Mouse (Mus musculus) hindbrain, embryonic 14.5 days (tissue): ENCODE measurements around the gene Smurf2. TPM values are rescaled to one million over a fixed set of nuclear protein-coding genes. Genes with fewer than 3 reads are reported as not detected.

Experiments used
- ATAC-seq: fragments of 200-750 bp; cut with Nextera tagmentation; 2 replicates; pipeline ENCODE4 v1.8.0; 2017; ENCODE audit warnings: moderate number of reproducible peaks, mild to moderate bottlenecking, moderate TSS enrichment, moderate library complexity; ENCODE audit not compliant: low FRiP score
- DNase-seq: peaks from one replicate; pipeline ENCODE4 v3.0.0-alpha.2; 2015; ENCODE audit warnings: low spot score
- H3K27ac ChIP-seq: fragments of 300-500 bp; sonication (generic); 2 replicates; pipeline ENCODE4 v1.5.1; 2014; ENCODE audit warnings: mild to moderate bottlenecking, moderate library complexity
- H3K27me3 ChIP-seq: fragments of 300-500 bp; sonication (generic); 2 replicates; pipeline ENCODE4 v1.6.1; 2014; ENCODE audit warnings: mild to moderate bottlenecking, low read length, mixed read lengths; ENCODE audit not compliant: control insufficient read depth, insufficient read depth
- H3K36me3 ChIP-seq: fragments of 300-500 bp; sonication (generic); replicated peaks from 2 replicates; pipeline ENCODE4 v1.6.1; 2014; ENCODE audit not compliant: control insufficient read depth, insufficient read depth
- H3K4me1 ChIP-seq: fragments of 300-500 bp; sonication (generic); replicated peaks from 2 replicates; pipeline ENCODE4 v1.6.1; 2014; ENCODE audit warnings: antibody characterized with exemption, low read length, mixed read lengths; ENCODE audit not compliant: control insufficient read depth, insufficient read depth
- H3K4me2 ChIP-seq: fragments of 300-500 bp; sonication (generic); replicated peaks from 2 replicates; pipeline ENCODE4 v1.6.1; 2014; ENCODE audit warnings: mild to moderate bottlenecking, moderate library complexity
- H3K4me3 ChIP-seq: fragments of 300-500 bp; sonication (generic); replicated peaks from 2 replicates; pipeline ENCODE4 v1.5.1; 2014; ENCODE audit warnings: mild to moderate bottlenecking, low read length
- H3K9ac ChIP-seq: fragments of 300-500 bp; sonication (generic); 2 replicates; pipeline ENCODE4 v1.6.1; 2014
- H3K9me3 ChIP-seq: fragments of 300-500 bp; sonication (generic); 2 replicates; pipeline ENCODE4 v1.6.1; 2016; ENCODE audit warnings: low read length; ENCODE audit not compliant: control insufficient read depth
- WGBS: fragments of 180-500 bp; shearing (Covaris S2); extraction: QIAGEN DNeasy Blood & Tissue Kit; methylation state at CpG from one replicate; pipeline ENCODE4 v1.1.7; 2014; 5-methylcytosine and 5-hydroxymethylcytosine counted together
- polyA plus RNA-seq: library from polyadenylated mRNA; unstranded; fragments of >200 nt; fragmentation: Nextera tagmentation; extraction: Ambion mirVana; gene quantifications from 2 replicates; pipeline ENCODE4 v1.2.1, GENCODE M21; 2014

The Smurf2 gene
- polyA plus RNA-seq, 1 experiment from 2014 or later, result 18.7 TPM

GRCm38 (mm10) chr11:106842002-106842401, 78.5 kb downstream of the Smurf2 start:
- Histone ChIP-seq H3K27ac (no peak overlapping the region), H3K9me3 (no peaks in the 10 kb centered on the region), H3K4me1 (no peaks in the 10 kb centered on the region), H3K27me3 (no peaks in the 10 kb centered on the region), H3K36me3 (peaks cover 74% of the 10 kb centered on the region), H3K9ac (no peak overlapping the region), H3K4me2 (no peak overlapping the region), H3K4me3 (no peak overlapping the region)
- 97% methylated on average over 3 of the region's 3 CpGs for WGBS
- no peak for ATAC-seq
- DNase-seq, result no peak

GRCm38 (mm10) chr11:106828079-106828478, 92.4 kb downstream of the Smurf2 start:
- Histone ChIP-seq H3K27ac (no peak overlapping the region), H3K9me3 (no peaks in the 10 kb centered on the region), H3K4me1 (no peaks in the 10 kb centered on the region), H3K4me3 (no peak overlapping the region), H3K27me3 (no peaks in the 10 kb centered on the region), H3K36me3 (peaks cover 80% of the 10 kb centered on the region), H3K9ac (no peak overlapping the region), H3K4me2 (no peak overlapping the region)
- no peak for ATAC-seq
- WGBS, result 95% methylated on average over 7 of the region's 7 CpGs
- no peak for DNase-seq

GRCm38 (mm10) chr11:106824403-106824802, 96.1 kb downstream of the Smurf2 start:
- WGBS, result 95% methylated on average over 10 of the region's 10 CpGs
- Histone ChIP-seq H3K4me1 (no peaks in the 10 kb centered on the region), H3K36me3 (peaks cover 77% of the 10 kb centered on the region), H3K4me2 (no peak overlapping the region), H3K9ac (no peak overlapping the region), H3K9me3 (no peaks in the 10 kb centered on the region), H3K4me3 (no peak overlapping the region), H3K27ac (no peak overlapping the region), H3K27me3 (no peaks in the 10 kb centered on the region)
- ATAC-seq (no peak), DNase-seq (no peak)

GRCm38 (mm10) chr11:106823741-106824140, 96.8 kb downstream of the Smurf2 start:
- no peak overlapping the region for H3K4me3 ChIP-seq
- no peaks in the 10 kb centered on the region for H3K4me1 ChIP-seq
- DNase-seq, result no peak
- H3K9ac ChIP-seq, result no peak overlapping the region
- peaks cover 79% of the 10 kb centered on the region for H3K36me3 ChIP-seq
- 92% methylated on average over 8 of the region's 8 CpGs for WGBS
- no peaks in the 10 kb centered on the region for H3K9me3 ChIP-seq
- H3K4me2 ChIP-seq, result no peak overlapping the region
- no peaks in the 10 kb centered on the region for H3K27me3 ChIP-seq
- ATAC-seq, result no peak
- H3K27ac ChIP-seq, result no peak overlapping the region

- H3K4me2 ChIP-seq, result no peak overlapping the region
- no peak overlapping the region for H3K27ac ChIP-seq
- no peak for ATAC-seq
- WGBS, result 85% methylated on average over 5 of the region's 5 CpGs
- H3K36me3 ChIP-seq, result peaks cover 79% of the 10 kb centered on the region
- no peaks in the 10 kb centered on the region for H3K27me3 ChIP-seq
- H3K9me3 ChIP-seq, result no peaks in the 10 kb centered on the region
- peaks cover 7% of the 10 kb centered on the region; the same call in 1 of the 2 replicates for H3K4me1 ChIP-seq
- H3K9ac ChIP-seq, result no peak overlapping the region
- no peak for DNase-seq
- H3K4me3 ChIP-seq, result no peak overlapping the region
Measured at GRCm38 (mm10) chr11:106822911-106823310, 97.6 kb downstream of the Smurf2 start.

GRCm38 (mm10) chr11:106822491-106822890, 98.0 kb downstream of the Smurf2 start:
- WGBS, result 91% methylated on average over 8 of the region's 8 CpGs
- DNase-seq (no peak), ATAC-seq (no peak)
- Histone ChIP-seq H3K4me1 (peaks cover 11% of the 10 kb centered on the region), H3K27me3 (no peaks in the 10 kb centered on the region), H3K4me2 (no peak overlapping the region), H3K9me3 (no peaks in the 10 kb centered on the region), H3K4me3 (no peak overlapping the region), H3K36me3 (peaks cover 79% of the 10 kb centered on the region), H3K9ac (no peak overlapping the region), H3K27ac (no peak overlapping the region)

GRCm38 (mm10) chr11:106821397-106821796, 99.1 kb downstream of the Smurf2 start:
- Histone ChIP-seq H3K4me1 (peaks cover 13% of the 10 kb centered on the region), H3K4me3 (no peak overlapping the region), H3K4me2 (no peak overlapping the region), H3K27me3 (no peaks in the 10 kb centered on the region), H3K27ac (no peak overlapping the region), H3K36me3 (peaks cover 81% of the 10 kb centered on the region), H3K9me3 (no peaks in the 10 kb centered on the region), H3K9ac (no peak overlapping the region)
- WGBS, result 88% methylated on average over 6 of the region's 6 CpGs
- DNase-seq (no peak), ATAC-seq (no peak)

GRCm38 (mm10) chr11:106820972-106821371, 99.5 kb downstream of the Smurf2 start:
- no peak for ATAC-seq
- H3K4me2 ChIP-seq, result no peak overlapping the region
- no peaks in the 10 kb centered on the region for H3K27me3 ChIP-seq
- WGBS, result 61% methylated on average over 4 of the region's 4 CpGs
- H3K4me1 ChIP-seq, result peaks cover 13% of the 10 kb centered on the region
- H3K9ac ChIP-seq, result no peak overlapping the region
- no peaks in the 10 kb centered on the region for H3K9me3 ChIP-seq
- H3K4me3 ChIP-seq, result no peak overlapping the region
- peaks cover 83% of the 10 kb centered on the region for H3K36me3 ChIP-seq
- peak overlapping the region; percentile 36; the same call in 1 of the 2 replicates for H3K27ac ChIP-seq
- DNase-seq, result no peak

- 82% methylated on average over 6 of the region's 6 CpGs for WGBS
- Histone ChIP-seq H3K27ac (no peak overlapping the region), H3K9ac (no peak overlapping the region), H3K4me1 (peaks cover 13% of the 10 kb centered on the region), H3K36me3 (peaks cover 86% of the 10 kb centered on the region), H3K9me3 (no peaks in the 10 kb centered on the region), H3K27me3 (no peaks in the 10 kb centered on the region), H3K4me3 (no peak overlapping the region), H3K4me2 (no peak overlapping the region)
- ATAC-seq (no peak), DNase-seq (no peak)
Measured at GRCm38 (mm10) chr11:106820252-106820651, 100.3 kb downstream of the Smurf2 start.

- 93% methylated on average over 9 of the region's 9 CpGs for WGBS
Measured at GRCm38 (mm10) chr11:106819595-106819994, 100.9 kb downstream of the Smurf2 start.

More at GRCm38 (mm10) chr11:106819595-106819994, 100.9 kb downstream of the Smurf2 start:
- Histone ChIP-seq H3K27me3 (no peaks in the 10 kb centered on the region), H3K9me3 (no peaks in the 10 kb centered on the region), H3K9ac (no peak overlapping the region), H3K27ac (no peak overlapping the region), H3K4me1 (peaks cover 13% of the 10 kb centered on the region), H3K4me2 (no peak overlapping the region), H3K36me3 (peaks cover 89% of the 10 kb centered on the region), H3K4me3 (no peak overlapping the region)
- no peak for DNase-seq
- no peak for ATAC-seq
